Mouse (Mus musculus) testis, adult 2 months (tissue): Measurements from ENCODE around the gene Extl1.

ENCODE experiments used
- CTCF ChIP-seq: fragments of 200-500 bp; IDR thresholded peaks from 2 replicates; pipeline ENCODE4 v1.5.1; 2012; ENCODE audit warnings: low read depth, mild to moderate bottlenecking, inconsistent platforms, low read length, moderate library complexity; ENCODE audit not compliant: control insufficient read depth, insufficient read depth, insufficient replicate concordance
- POLR2A ChIP-seq: fragments of 200-500 bp; IDR thresholded peaks from 2 replicates; pipeline ENCODE4 v1.6.1; 2012; ENCODE audit warnings: low read depth, mild to moderate bottlenecking, inconsistent platforms, low read length, moderate library complexity; ENCODE audit not compliant: control insufficient read depth

GRCm38 (mm10) chr4:134324655-134325054 is 59.0 kb downstream of the Extl1 start:
- TF ChIP-seq POLR2A (no peak), CTCF (no peak)
